Mouse (Mus musculus) Muller cell, postnatal 12 days (primary cell): Measurements from ENCODE around the gene Atp13a2.
A peak's percentile ranks its signal among the peaks of the same experiment; 100 is the strongest.

Experiments
- DNase-seq: peaks from one replicate; pipeline ENCODE4 v3.0.0-alpha.2; 2015; ENCODE audit errors: inconsistent ontology term

Atp13a2 gene

DNA sequence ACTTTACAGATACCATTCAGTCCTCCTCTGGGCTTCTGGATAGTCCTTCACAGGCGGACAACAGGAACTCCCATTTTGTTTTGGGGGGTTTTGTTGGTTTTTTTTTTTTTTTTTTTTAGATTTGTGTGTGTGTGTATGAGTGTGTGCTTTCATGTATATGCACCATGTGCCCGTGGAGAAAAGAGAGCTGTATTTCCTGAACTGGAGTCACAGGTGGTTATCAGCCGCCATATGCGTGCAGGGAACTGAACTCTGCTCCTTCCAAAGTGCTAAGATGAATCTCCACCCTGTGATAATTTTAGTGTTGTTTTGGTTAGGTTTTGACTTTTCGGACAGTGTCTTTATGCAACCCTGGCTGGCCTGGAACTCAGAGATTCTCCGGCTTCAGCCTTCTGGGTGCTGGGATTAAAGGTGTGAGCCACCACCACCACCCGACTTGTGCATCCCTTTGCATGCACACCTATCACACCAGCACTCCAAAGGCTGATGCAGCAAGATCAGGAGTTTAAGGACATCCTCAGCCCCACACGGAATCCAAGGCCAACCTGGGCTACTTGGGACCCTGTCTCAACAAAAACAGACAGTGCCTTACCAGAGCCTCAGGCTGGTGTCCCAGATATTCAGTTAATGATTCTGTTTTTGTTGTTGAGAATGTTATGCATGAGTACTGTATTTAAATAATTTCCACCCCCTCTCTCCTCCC is 24.3 kb upstream of the Atp13a2 start:
- no peak for DNase-seq

DNA sequence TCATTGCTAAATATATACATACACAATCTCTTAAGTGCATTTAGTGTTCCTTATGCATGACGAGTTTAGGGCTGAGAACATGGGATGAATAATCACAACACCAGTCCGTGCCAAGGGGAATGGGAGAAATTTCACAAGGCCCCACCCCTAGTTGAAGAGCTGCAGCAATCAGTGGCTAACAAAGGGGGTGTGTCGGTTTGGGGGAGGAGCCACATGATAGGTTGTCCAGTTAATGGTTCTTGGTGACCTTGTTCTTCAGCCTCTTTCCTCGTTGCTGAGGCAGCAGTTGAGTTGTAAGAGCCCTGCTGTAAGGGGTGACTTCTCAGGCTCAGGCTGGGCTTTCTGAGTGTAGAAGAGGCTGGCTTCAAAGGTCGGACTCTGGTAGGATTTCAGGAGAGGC is 23.7 kb upstream of the Atp13a2 start:
- peak; percentile 67 for DNase-seq

DNA sequence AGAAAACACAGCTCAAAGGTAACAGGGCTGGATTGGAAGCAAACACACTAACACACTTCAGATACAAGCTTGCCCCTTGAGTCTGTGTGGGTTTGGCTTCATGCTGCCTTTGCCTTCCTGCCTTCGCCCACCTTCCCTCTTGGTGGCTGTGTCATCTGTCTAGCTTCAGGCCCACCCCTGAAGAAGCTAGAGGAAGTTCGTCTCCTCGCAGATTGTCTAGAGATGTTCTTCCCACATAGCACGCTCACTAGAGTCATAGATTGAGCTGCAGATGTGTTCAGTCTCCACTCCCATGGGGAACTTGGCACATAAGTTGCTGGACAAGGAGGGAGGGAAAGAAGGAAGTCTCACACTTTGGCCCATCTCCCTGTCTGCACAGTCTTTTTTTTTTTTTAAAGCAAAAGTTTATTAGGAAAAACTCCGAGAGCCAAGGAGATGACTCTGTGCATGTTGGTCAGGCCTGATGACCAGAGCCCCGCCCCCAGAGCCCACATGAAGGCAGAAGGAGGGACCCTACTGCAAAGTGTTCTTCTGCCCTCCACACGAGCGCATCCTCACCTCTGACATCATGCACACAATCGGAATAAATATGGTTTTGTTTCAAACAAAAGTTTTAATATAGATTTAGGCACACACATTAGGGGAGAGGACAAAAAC is 22.6 kb upstream of the Atp13a2 start:
- DNase-seq: no peak

DNA sequence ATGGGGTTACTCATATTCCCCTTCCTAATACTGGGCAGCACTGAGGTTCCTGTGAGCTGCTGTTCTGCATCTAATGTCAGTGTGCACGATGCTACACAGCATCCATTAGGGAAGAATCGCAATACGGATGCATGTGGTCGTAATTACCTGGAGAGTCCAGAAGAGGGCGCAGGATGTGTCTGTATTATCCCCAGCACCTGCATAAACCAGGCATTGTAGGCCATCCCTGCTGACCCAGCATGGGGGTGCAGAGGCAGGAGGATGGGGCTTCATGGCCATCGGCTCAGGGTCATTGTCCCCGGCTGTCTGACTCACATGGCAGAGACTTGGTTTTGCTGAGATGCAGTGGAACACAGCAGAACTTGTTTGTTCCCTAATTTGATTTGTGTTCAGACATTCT is 22.1 kb upstream of the Atp13a2 start:
- peak; percentile 83 for DNase-seq

DNA sequence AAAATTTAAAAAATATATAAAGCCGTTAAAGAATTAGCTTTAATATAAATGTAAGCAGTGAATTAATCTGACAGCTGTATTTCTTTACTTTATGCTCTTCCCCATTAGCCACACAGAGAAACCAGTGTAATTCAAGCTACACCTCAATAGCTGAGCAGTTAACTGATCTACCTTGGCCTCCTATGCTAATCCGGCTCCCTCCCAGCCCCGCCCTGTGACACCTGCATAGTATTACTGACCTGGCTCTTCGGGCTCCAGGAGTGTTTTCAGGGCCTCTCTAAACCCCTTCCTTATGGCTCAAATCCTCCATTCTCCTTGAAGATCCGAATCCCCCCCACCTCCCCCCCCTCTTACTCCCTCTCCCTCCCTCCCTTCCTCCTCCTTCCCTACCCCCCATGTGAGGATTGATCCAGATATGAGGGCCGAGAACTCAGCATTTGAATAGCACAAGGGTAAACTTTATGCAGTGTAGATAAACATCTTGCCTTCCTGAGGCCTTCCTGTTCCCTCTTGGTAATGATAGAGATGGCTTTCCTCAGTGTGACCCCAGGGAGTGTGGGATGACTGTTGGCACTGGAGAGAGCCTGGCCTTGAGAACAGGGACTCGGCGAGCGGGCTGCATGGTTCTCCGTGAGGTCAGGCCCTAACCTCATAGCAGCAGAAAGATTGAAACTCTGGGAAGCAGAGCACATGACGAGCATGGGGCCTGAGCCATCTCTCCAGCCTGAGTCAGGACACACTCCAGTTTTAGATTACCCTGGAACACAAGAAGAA is 19.1 kb upstream of the Atp13a2 start:
- DNase-seq: no peak

- no peak for DNase-seq
Observed at GRCm38 (mm10) chr4:140971691-140972090, 15.0 kb upstream of the Atp13a2 start.

- no peak for DNase-seq
Observed at GRCm38 (mm10) chr4:140974408-140974807, 12.3 kb upstream of the Atp13a2 start.

DNA sequence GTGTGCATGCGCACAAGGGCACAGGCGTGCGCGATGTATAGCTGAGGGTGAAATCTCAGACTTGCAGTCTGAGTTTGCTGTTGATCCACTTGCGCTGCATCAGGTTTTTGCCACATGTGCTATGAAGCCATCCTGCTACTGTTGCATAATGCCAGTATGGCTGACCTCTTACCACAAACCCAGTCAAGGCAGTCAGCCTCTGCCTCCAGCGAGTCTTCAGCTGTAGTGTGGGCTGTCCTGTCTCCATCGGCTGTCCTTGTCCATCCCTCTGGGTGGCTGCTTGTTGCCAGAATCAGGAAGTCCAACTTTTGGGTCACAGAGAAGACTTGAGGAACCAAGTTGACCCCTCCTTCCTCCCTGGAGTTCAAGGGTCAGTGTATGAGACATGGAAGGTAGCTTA is 11.3 kb upstream of the Atp13a2 start:
- no peak for DNase-seq

GRCm38 (mm10) chr4:140977278-140977677 is 9.4 kb upstream of the Atp13a2 start:
- no peak for DNase-seq

DNA sequence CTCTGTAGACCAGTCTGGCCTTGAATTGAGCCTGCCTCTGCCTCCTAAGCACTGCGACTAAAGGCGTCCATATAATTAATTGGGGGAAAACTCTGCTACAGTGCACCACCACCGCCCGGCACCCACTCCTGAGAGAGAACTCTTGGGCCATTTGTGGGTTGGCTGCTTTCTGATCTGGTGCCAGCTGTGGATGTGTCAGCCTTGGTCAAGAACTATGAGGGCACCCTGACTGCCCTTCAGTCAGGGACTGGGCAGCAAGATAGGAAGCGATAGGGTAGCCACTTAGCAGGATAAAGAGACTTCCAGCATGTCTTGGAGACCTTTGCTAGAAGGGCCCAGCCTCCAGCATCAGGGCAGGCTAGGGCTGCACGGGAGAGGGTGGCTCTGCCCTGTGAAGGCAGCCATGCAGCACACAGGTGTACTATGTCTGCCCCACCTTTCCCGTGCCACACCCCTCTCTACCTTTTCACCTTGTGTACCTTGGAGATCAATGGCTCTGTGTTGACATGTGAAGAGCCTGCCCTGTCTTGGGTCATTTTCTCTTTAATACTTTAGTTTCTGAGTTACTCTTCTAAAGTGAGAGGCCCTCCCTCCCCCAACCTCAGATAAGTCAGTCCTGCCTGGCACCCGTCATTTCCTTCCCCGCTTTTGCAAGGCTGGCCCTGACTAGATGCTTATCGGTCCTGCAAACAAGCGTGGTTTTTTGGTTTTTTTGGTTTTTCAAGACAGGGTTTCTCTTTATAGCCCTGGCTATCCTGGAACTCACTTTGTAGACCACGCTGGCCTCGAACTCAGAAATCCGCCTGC is 8.6 kb upstream of the Atp13a2 start:
- no peak for DNase-seq

- no peak for DNase-seq
Observed at GRCm38 (mm10) chr4:140981605-140982004, 5.1 kb upstream of the Atp13a2 start.

- DNase-seq: no peak
Observed at GRCm38 (mm10) chr4:140982808-140983207, 3.9 kb upstream of the Atp13a2 start.

DNA sequence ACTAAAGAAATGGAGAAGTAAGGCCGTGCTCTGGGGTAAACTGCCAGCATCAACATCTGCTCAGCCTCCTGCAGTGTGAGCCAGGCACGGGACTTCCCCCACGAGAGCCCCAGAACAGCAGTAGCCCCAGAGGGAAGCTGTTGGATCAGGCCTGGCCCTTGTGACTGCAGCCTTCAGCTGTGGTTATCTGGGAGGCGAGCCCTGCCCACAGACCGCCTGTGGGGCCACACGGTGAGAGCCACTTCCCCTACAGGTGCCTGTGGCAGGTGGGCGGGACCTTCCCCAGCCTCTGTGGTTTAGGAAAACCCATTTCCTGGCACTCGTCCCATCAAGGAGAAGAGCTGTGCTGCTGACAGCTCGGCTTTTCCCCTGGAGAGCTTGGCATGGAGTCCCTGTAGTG is 3.2 kb upstream of the Atp13a2 start:
- peak; percentile 63 for DNase-seq

GRCm38 (mm10) chr4:140984544-140984943 is 2.1 kb upstream of the Atp13a2 start:
- DNase-seq: no peak

GRCm38 (mm10) chr4:140986024-140986710 is 506 bp upstream of the Atp13a2 start:
- no peak for DNase-seq

DNA sequence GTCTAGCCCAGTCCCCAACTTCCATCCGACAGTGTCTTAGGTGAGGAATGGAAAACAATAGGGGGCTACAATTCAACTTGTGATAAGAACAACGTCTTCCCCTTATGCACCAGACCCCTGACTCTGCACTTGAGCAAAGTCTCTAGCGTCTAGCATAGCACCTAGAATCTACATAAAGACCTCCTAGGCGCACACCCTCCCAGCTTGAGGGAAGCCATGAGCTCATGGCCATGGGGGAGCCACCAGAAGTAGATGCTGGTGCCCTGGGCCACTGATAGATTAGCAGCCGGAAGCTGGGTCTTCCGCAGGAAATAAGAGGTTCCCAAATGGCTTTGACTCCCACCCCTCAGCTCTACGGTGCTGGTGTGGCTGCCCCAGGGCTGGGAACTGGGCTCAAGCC is 803 bp downstream of the Atp13a2 start:
- no peak for DNase-seq

- no peak for DNase-seq
Observed at GRCm38 (mm10) chr4:140988706-140989290, 2.1 kb downstream of the Atp13a2 start.

GRCm38 (mm10) chr4:140989447-140989846 is 2.8 kb downstream of the Atp13a2 start:
- DNase-seq: no peak

DNA sequence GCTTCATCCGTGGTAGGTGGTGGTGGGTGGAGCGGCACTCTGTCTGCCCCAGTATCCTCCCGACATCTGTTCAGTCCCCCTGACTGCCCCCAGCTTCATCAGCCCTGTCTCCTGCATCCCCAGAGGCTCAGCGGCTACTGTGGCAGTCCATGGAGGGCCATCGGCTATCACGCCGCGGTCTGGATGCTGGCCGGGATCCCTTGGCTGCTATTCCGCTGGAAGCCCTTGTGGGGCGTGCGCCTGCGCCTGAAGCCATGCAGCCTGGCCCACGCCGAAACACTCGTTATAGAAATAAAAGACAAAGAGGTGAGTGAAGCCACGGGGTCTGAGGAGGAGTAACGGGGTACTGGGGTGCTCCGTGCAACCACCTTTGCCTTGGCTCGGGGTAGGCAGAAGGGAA is 5.5 kb downstream of the Atp13a2 start:
- DNase-seq: no peak

- no peak for DNase-seq
Observed at GRCm38 (mm10) chr4:140993846-140994245, 7.2 kb downstream of the Atp13a2 start.

GRCm38 (mm10) chr4:140995811-140996210 is 9.1 kb downstream of the Atp13a2 start:
- no peak for DNase-seq
